Mouse (Mus musculus) urinary bladder, postnatal 0 days (tissue): ENCODE data around the gene Ttbk1. TPM values are rescaled to one million over a fixed set of nuclear protein-coding genes. Genes with fewer than 3 reads are reported as not detected.

ENCODE experiments used
- polyA plus RNA-seq: library from polyadenylated mRNA; unstranded; fragments of >200 nt; fragmentation: Nextera tagmentation; extraction: Ambion mirVana; gene quantifications from 2 replicates; pipeline ENCODE4 v1.2.1, GENCODE M21; 2015

Ttbk1 gene
- 0.02 TPM in 2 replicates for polyA plus RNA-seq

GRCm38 (mm10) chr17:46487431-46487830 lies at the start of gene Ttbk1:
Gene Ttbk1, minus strand, starts transcription at chr17:46487675.

GRCm38 (mm10) chr17:46496623-46497434 lies 9.4 kb upstream of the Ttbk1 start, which contains the start of gene Dnph1:
Gene Dnph1, plus strand, starts transcription at chr17:46496711.

GRCm38 (mm10) chr17:46438298-46438873 lies 49.1 kb downstream of the Ttbk1 start, which contains the start of gene Slc22a7:
Gene Slc22a7, minus strand, starts transcription at chr17:46438457.

GRCm38 (mm10) chr17:46428761-46429414 lies 58.6 kb downstream of the Ttbk1 start, which contains the start of gene Crip3:
Gene Crip3, plus strand, starts transcription at chr17:46428926.

Other genes starting within 250 kb of the Ttbk1 start
- 39.0 TPM in 2 replicates for gene Polr1c, start 239.6 kb downstream of the Ttbk1 start, polyA plus RNA-seq
- 109 and 124 TPM in 2 replicates for gene Yipf3, start 239.6 kb downstream of the Ttbk1 start, polyA plus RNA-seq
- 0.43 and 0.46 TPM in 2 replicates for gene Lrrc73, start 234.1 kb downstream of the Ttbk1 start, polyA plus RNA-seq
- gene Tjap1, start 204.6 kb downstream of the Ttbk1 start, polyA plus RNA-seq, result 27.2 and 28.3 TPM in 2 replicates
- gene Dlk2, start 190.3 kb downstream of the Ttbk1 start, polyA plus RNA-seq, result 15.5 and 16.6 TPM in 2 replicates
- 3.4 and 4.0 TPM in 2 replicates for gene Abcc10, start 159.3 kb downstream of the Ttbk1 start, polyA plus RNA-seq
- gene Zfp318, start 103.9 kb downstream of the Ttbk1 start, polyA plus RNA-seq, result 5.7 and 6.6 TPM in 2 replicates
- gene Crip3, start 58.7 kb downstream of the Ttbk1 start, polyA plus RNA-seq, result not detected in 2 replicates
- gene Slc22a7, start 49.2 kb downstream of the Ttbk1 start, polyA plus RNA-seq, result not detected in 2 replicates
- 17.5 and 18.0 TPM in 2 replicates for gene Dnph1, start 9.0 kb upstream of the Ttbk1 start, polyA plus RNA-seq
- 3.2 and 4.5 TPM in 2 replicates for gene Cul9, start 58.7 kb upstream of the Ttbk1 start, polyA plus RNA-seq
- gene Srf, start 68.5 kb upstream of the Ttbk1 start, polyA plus RNA-seq, result 7.7 and 8.4 TPM in 2 replicates
- gene Ptk7, start 141.8 kb upstream of the Ttbk1 start, polyA plus RNA-seq, result 26.9 and 28.3 TPM in 2 replicates
- 14.2 and 15.2 TPM in 2 replicates for gene Klc4, start 158.3 kb upstream of the Ttbk1 start, polyA plus RNA-seq
- gene Mrpl2, start 158.6 kb upstream of the Ttbk1 start, polyA plus RNA-seq, result 76.6 and 80.1 TPM in 2 replicates
- gene Cul7, start 162.7 kb upstream of the Ttbk1 start, polyA plus RNA-seq, result 17.8 and 18.7 TPM in 2 replicates
- gene Rrp36, start 186.7 kb upstream of the Ttbk1 start, polyA plus RNA-seq, result 39.3 and 42.2 TPM in 2 replicates
- gene Mea1, start 191.1 kb upstream of the Ttbk1 start, polyA plus RNA-seq, result 99.7 and 109 TPM in 2 replicates
- gene Klhdc3, start 193.2 kb upstream of the Ttbk1 start, polyA plus RNA-seq, result 70.2 and 74.5 TPM in 2 replicates
- gene Ppp2r5d, start 217.4 kb upstream of the Ttbk1 start, polyA plus RNA-seq, result 27.8 and 31.4 TPM in 2 replicates
- 8.9 and 11.1 TPM in 2 replicates for gene Pex6, start 223.8 kb upstream of the Ttbk1 start, polyA plus RNA-seq
- 2.0 and 2.2 TPM in 2 replicates for gene Gnmt, start 241.5 kb upstream of the Ttbk1 start, polyA plus RNA-seq